Mouse (Mus musculus) c-Kit-positive CD71-positive TER-119-negative erythroid progenitor cells, embryonic 14.5 days (primary cell): Measurements from ENCODE around the gene Smad5.
A peak's percentile ranks its signal among the peaks of the same experiment; 100 is the strongest.

Experiments used
- DNase-seq: peaks from one replicate; pipeline ENCODE4 v3.0.0-alpha.2; 2013; ENCODE audit warnings: low read depth

Gene Smad5

DNA sequence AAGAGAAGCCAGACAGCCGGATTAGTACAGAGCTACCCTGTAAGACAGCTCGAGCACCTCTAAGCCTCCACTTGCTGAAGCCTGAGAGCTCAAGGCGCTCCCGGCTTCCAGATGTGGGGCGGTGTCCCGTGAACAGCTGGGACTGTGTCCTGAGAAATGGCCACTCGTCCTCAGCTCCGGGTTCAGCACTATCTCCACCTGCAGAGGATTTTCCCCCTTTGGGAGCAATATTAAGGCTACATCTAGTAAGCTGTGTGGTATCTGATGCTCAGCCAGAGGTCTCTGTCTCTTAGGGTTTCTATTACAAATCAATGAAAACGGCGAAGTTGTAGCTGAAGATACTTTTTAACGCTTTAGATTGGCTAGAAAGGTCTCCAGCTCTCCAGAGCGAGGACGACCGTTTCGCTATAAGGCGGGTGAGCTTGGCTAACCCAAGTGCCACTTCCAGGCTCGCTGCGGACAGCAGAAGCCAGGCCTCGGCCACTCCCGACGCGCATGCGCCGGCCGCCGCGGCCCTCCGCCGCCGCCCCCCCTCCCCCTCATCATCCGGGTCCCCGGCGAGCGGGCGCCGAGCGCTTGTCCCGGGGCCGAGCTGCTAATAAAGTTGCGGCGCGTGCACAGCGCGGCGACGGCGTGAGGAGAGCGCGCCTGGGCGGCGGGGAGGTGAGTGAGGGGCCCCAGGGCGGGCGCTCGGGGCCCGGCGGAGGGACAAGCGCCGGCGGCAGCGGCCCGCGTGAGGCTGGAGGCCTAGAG is at the start of gene Smad5:
Gene Smad5, plus strand, starts transcription at position 542 of the 753 bp plus-strand sequence.
- peak; percentile 54 for DNase-seq

DNA sequence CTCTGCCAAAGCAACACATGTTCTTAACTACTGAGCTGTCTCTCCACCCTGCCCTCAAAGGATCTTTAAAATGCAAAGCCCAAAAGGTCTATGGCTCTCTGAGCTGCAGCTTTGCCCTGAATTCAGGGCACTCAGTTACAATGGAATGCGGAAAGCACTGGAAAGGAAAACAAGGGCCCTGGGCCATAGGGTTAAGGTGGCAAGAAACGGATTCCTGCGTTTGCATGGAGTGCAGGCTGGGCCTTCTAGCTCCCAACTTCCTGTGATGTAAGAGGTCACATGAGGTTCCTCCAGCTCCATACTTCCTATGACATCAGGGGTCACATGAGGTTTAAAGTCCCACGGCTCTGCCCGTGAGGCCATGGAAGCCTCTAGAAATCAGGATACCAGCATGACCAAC is 48.6 kb upstream of the Smad5 start:
- no peak for DNase-seq

DNA sequence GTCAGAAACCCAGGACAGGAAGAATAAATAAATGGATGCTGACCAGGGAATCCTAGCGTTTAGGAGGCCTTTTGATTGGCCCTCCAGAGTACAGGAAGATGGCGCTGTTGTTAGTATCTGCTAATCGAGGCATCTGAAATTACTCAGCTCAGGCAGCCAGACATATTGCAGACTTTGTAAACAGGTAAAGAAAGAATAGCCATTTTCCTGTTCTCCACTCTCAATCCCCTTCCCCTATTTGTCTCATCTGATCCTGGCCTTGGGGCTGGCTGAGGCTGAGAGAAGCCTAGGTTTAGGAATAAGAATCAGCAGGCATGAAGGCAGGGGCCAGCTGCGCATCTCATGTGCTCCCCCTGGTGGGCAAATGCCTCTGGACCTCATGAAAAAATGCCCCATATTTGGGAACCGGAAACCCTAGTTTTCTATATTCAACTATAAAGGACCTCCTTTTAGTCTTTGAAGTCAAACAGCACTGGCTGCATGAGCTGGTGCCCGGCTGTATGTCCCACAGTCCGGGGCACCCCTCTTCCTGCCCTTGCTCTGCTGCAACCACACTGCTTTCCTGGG is 44.8 kb upstream of the Smad5 start:
- peak; percentile 16 for DNase-seq

DNA sequence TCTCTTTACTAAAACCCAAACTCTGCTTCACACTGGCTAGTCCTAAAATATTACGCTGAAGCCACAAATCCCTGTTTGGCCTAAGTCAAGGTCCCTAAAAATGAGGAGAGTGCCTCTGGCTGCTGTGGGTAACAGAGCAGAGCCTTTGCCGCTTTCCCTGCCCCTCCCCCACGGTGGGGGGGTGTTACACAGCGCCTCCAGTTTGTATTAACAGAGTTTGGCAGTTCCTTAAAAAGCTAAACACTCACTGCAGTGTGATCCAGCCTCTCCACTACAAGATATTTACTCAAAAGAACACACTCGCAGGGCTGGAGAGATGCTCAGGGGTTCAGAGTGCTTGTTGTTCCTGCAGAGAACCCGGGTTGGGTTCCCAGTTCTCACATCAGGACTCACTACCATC is 43.9 kb upstream of the Smad5 start:
- DNase-seq, result no peak

DNA sequence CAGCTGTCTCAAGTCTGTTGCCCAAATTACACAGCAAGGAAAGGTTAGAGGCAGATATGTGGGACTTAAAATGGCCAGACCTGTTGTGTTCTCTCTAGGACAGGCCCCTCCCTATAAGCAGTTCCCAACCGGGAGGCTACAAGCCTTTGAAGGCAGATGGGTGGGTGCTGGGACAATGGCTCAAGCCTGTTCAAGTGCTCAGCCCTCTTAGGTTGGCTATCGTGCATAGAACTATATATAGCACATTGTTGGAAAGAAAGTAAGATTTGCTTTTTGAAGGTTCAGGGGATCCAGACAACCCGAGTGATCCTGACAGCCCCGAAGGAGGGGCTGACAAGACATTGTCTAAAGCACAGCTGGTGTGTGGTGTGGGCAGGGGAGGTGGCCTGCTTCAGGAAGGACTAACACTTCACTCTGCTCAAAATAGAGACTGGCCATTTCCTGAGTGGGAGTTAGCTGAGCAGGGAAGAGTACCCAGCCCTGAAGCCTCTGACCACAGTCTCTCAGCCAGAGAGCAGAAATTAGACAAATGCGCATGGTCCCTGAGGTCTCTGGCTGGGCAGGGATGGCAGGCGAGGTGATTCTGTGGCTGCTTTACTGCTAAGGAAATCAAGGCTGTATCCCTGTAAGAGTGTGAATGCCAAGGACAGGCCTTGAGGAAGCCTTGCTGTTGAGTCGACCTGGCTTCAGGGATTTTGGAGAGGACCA is 40.7 kb upstream of the Smad5 start:
- no peak for DNase-seq

DNA sequence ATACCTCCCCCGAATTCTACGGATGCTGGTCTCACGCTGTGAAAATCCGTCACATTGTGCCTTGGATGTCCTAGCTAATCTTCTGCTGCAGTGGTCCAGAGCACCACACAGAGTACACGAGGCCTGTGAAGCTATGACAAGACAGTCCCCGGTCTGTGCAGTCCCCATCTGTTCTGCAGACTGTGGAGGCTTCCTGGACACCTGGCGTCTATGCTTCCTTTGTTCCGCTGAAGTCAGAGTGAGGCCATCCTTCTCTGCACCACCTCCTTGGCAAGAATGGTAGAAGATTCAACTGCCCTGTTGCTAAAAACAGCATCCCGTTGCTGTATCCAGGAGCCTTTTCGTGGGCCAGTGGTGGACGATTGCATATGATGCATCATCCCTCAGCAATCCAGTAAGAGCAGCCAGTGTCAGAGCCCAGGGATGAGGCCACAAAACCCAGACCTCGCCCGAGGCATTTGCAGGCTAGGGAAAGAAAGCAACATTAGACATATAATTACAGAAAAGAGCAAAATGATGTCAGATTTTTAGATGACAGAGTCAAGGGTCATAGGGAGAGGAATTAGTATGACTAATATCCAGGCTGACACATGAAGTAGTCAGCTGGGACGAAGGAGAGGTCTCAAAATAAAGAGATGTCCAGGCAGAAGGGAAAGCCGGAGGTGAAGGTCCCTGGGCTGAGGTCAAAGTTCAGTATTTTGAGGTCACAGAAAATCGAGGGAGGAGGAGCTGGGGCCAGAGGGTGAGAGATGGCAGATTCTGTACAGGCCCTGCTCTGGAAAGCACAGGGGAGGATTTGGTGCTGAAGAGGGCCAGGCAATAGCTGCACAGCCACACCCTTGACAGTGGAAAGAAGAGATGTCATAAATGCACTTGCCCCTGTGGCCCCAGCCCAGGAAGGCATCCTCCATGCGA is 38.3 kb upstream of the Smad5 start:
- DNase-seq, result no peak

DNA sequence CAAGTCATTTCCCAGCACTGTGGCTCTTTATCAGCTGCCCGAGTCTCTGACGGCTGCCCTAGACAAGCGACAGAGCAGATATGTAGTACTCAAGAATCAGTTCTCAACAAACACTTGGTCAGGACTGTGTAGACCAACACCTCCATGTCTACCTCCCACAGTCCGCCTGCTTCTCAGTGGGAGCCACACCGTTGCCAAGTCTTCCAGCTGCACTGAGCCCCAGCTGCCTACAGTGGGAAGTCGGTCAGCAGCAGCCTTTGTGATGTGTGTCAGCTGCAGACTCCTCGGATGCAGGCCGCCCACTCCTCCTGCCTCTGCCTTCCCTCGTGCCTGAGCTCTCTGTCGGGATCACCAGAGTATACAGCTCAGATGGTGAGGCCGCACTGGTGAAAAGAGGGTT is 31.6 kb upstream of the Smad5 start:
- no peak for DNase-seq

DNA sequence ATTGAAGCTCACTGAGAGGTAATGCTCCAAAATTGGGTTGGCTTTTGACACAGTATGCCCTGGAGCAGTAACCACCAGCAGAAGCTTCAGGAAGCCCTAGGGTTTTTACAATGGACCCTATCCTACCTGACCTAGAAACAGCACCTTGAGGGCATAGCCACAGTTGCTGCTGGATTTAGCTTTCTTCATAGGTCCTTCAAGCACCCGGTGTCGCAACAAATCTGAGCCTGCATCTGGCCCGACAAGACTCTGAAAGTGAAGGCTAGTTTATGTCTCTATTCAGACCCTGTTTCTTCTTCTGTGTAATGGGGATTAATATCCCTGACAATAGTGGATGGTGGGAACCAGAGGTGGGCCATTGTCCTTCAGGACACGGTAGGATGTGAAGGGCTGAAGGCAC is 25.1 kb upstream of the Smad5 start:
- DNase-seq, result no peak

DNA sequence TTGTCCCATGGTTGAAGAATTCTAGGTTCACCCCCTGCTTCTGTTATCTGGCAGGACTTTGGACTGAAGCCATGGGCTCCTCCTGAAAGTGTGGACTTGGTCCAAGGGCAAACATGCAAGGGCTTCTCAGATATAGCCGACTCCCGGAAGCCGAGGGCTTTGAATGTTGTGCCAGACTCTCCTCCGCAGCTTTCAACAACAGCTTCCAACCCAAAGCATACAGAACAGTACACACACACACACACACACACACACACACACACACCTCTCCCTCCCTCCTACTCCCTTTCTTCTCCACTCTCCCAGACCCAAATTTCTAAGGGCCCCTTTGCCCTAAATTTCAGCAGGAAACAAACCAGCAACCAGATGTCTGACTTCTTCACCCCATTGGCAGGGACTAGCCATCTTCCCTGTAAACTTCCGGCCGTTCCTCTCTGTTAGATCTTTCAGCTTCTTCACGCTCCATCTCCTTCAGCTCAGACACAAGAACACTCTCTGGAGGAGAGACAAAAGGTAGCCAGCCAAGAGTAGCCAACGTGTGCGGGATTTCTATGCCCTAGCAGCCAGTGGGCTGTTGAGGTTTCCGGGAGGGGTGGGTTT is 24.5 kb upstream of the Smad5 start:
- no peak for DNase-seq

DNA sequence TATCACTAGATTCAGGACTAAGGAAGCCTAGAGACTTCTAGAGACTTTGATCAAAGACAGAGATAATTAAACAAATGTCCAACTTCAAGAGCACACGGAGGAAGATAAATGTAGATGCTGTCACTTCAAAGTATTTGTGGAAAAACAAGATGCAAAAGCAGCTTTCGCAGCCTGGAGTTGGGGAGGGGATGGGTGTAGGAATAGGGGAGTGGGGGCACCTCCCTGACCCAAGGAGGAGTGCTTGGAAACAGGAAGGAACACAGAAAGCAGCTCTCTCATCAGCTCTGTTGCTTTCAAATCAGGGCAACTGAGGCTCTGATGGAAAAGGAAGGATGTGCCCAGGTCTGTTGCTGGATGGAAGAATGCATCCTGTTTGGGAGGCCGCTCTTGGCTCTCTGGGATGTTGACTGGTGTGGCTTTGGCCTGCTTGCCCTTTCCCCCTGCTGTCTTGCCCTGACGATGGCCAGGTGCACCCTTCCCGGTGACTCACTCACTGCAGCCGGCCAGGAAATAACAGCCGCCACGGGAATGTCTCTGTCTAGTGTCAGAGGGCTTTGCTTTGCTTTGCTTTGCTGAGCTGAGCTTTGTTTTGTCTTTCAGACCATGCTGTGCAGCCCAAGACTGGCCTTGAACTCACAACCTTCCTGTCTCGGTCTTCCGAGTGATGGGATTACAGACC is 23.8 kb upstream of the Smad5 start:
- DNase-seq, result no peak

DNA sequence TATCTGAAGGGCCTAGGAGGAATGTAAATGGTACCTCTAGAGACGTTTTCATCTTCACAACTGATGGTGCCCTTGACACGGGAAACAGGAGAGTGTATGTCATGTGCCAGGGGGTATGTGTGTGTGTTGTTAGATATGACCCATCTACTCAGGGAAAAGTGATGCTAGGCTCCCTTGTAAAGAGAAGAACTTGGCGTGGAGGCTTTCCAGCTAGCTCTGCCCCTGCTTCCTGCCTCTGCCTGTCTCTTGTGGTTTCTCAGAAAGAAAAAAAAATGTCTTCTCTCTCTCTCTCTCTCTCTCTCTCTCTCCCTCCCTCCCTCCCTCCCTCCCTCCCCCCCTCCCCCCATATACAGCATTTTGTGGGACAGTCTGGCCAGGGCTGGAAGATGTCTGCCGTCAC is 20.9 kb upstream of the Smad5 start:
- DNase-seq, result no peak

DNA sequence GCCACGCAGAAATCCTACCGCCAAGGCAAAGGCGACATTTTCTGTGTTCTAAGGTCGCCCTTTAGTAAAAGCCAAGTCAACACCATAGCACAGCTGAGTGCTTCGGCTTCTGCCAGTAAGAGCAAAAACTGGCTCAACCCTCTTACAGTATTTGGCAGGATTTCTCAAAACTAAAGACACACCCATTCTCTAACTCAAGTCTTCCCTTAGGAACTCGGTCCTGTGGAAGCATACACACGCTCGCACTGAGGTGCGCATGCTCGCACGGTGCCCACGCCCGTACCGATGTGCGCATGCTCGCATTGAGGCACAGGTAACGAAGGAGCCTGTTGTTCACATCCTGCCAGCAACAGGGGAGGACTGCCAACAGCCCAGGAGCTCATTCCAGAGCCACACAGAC is 20.5 kb upstream of the Smad5 start:
- no peak for DNase-seq

DNA sequence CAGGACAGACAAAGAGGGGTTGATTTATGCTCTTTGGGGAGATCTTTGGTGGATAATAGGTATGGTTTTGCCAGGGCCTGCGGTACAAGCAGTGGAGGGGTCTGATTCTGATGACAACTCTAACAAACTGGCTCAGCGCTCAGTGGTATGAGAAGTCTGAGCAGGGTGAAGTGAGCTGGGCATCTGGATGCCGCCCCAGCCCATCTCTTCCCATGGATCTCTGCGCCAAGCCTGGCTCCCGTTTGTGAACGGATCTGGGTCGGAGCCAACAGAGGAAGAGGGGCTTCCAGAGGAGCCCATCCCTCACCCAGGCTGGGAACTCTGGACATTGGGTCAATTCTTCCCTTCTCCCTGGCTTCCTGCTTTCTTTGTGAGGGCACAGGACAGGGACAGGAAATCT is 19.5 kb upstream of the Smad5 start:
- DNase-seq, result no peak

DNA sequence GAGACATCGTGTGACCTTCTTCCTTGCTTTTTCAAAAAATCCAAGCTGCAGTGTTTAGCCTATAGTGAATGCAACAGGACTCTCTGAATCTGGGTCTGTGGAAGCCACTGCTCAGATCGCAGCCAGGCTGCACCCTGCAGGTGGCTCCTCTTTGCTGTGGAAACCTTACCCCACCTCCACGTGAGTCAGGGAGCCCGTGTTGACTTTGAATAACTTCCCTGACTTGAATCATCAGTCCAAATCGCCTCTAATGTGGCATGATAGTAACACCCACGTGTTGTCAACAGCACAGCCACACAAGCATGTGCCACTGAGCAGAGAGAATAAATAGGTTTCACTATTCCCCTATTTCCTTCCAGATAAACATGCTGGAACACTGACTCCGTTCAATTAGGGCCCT is 10.8 kb upstream of the Smad5 start:
- DNase-seq, result no peak

DNA sequence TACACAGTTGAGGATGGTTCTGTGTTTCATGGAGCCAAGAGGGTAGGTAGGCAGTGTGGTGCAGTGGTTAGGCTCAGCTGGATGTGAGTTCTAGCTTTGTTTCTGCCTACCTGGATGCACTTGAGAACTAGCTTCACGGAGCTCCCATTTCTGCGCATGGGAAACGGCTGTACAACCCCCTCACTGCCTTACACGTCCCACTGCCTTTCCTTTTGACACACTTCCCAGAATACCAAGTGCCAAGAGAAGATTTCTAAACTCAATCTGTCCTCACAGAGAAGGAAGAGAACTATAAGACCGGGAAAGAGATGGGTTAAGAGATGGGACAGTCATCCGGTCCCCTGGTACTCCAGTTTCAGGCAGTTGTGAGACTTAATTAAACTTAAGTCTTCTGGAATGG is 10.2 kb upstream of the Smad5 start:
- no peak for DNase-seq

DNA sequence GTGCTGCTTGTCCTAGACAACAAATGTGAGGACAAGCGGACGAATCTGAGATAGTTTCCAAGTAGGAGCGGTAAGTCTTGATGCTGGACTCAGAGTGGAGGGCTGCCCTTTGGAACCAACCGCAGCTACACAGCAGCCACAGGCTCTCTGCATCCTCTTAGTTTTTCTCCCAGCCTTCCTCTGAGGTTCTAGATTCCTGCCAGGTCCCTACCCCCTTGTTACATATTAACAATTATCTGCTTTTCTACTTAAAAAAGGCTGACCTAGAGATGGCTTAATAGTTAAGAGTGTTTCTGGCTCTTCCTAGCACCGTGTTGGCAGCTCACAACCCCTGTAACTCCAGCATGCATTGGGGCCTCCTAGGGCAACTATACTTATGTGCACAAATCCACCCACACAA is 7.1 kb upstream of the Smad5 start:
- no peak for DNase-seq

DNA sequence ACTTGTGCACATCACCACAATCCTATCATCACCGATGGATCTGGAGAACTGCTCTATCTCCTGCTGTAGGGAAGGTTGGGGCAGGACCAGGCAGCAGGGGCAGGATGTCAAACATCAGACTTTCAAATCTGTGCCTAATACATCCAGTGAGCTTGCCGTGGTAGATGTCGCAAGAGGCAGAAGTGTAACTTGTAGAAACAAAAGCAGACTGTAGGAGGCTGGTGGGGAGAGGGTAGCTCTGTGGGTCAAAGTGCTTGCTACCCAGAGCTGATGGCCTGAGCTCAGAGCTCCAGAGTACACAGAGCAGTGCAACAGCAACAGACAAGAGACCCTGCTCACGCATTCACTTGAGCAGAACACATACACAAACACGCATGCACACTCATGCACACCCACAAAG is 6.1 kb upstream of the Smad5 start:
- no peak for DNase-seq

DNA sequence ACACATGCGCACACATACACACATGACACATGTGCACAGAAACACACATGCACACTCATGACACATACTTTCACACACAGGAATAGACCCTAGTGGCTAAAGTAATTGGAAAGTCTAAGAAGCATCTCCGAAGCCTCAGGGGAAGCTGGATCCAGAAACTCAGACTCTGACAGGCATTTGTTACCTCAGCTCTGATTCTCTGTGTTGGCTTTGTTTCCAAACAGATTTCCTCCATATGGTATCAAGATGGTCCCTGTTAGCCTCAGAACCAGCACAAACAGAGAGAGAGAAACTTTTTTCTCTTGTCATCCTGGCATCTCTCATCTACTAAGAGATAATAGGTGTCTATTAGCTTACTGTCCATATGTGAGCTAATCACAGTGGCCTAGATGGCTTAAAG is 5.6 kb upstream of the Smad5 start:
- DNase-seq, result no peak

DNA sequence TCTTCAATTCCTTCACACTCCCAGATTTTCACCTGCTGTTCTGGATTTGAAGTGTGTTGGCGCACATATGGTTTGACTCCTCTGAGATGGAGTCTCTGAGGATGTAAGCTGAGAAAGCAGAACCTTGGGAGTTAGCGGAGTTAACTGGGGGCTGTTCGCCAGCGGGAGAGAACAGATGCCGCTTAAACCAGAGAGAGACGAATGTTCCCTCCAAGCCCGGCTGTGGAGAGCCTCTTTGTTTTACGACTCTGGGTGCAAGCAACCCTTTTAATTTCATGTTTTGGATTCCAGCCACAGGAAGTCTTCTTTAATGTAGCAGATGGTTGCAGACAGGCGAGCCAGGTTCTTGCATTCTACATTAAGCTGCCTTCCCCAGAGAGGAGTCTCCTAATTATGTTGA is 4.4 kb upstream of the Smad5 start:
- no peak for DNase-seq

DNA sequence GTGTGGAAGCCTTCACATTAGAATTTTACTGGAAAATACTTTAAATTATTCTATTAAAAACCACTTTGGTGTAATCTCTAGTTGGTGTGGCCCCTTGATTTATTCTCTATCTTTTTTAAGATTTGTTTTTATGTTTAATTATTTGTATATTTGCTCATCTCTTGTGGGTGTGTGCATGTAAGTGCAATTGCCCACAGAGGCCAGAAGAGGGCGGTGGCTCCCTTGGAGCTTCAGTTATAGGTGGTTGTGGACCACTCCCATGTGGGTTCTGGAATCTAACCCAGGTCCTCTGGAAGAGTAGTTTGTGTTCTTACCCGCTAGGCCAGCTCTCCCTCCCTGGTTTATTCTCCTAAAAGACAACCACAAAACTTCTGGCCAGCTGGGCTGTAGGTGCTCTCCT is 3.4 kb upstream of the Smad5 start:
- DNase-seq, result no peak

DNA sequence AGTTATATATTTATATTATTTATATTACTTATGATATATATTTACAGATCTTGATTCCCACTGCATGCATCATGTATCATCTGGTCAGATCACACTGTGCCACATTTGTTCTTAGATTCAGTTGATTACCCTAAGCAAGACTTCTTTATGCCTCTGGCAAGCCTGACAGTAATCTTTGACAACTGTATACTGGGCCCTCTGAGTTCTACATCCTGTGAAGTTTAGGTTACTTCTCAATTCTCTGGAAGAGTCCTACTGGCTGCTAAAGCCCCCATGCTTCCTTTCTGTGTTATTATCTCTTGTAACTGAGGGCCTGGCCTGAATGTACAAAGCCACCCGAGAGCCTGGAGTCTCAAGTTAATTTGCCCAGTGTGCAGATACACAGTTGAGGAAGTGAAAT is 1.8 kb upstream of the Smad5 start:
- DNase-seq, result no peak

DNA sequence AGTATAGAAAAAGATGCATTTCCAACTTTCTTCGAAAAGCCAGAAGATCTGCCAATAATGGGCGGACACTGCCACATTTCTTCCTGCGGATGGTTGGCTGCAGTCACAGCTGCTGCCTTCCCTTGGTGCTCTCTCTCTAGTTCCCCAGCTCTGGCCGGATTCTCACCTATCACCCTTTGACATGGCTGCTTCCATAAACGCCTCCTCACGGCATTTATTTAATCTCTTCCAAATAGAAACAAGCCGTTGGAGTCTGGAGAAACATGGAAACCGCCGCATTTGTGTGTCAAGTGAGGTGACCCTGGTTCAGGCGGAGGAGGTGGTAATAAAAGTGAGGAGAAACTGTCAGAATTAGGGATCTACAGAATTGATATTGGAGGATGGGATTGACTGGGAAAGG is 886 bp upstream of the Smad5 start:
- DNase-seq, result no peak
